Mouse (Mus musculus): ENCODE measurements around the gene Scgb1a1. TPM values are rescaled to one million over a fixed set of nuclear protein-coding genes. Genes with fewer than 3 reads are reported as not detected.
"Not testable (repeated sequence)": the region's sequence is repeated elsewhere in the genome, so short reads cannot be mapped to it uniquely, and the experiment has no call there.

The Scgb1a1 gene
- not detected in 2 replicates for polyA plus RNA-seq (2016; fragmentation: Nextera tagmentation; extraction: Ambion mirVana)

DNA sequence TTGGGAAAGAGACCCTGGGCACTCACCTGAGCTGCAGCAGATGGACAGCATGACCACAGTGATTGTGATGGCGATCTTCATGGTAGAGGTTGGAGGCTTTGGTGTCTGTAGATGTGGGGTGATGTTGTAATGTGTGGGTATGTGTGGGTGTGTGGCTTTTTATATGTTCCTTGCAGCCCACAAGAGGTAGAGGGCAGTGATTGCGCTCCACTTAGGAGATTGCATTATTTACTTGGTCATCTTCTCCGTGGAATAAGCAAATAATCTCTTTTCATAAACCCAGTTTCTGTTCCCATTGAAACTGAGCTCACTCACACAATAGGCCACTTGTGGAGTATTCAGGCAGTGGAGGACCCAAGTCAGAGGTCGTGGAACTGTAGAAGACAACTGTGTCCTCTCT, at the start of gene Scgb1a1:
Scgb1a1 (minus strand) TSS at position 138 of the 400 bp plus-strand sequence.
- no peak for ATAC-seq (ENCODE audit: insufficient number of reproducible peaks, insufficient read depth, low FRiP score, low TSS enrichment, low read depth)
- Histone ChIP-seq H3K4me1 (replicated peaks) (no peaks in the 10 kb centered on the region), H3K4me2 (no peak within 1 kb of the TSS), H3K27me3 (no peaks in the 10 kb centered on the region), H3K27ac (no peak within 1 kb of the TSS), H3K4me3 (replicated peaks) (no peak within 1 kb of the TSS), H3K9ac (replicated peaks) (no peak within 1 kb of the TSS), H3K36me3 (no peaks in the 10 kb centered on the region), H3K9me3 (no peaks in the 10 kb centered on the region)
- 80% methylated on average over 4 of the region's 4 CpGs for WGBS

- WGBS, result 91% methylated on average over 1 of the region's 1 CpGs
- ATAC-seq (ENCODE audit: insufficient number of reproducible peaks, insufficient read depth, low FRiP score, low TSS enrichment, low read depth), result no peak
- no peaks in the 10 kb centered on the region for H3K9me3 ChIP-seq
- no peak overlapping the region for H3K4me2 ChIP-seq
- H3K4me3 ChIP-seq (replicated peaks), result no peak overlapping the region
- no peak overlapping the region for H3K9ac ChIP-seq (replicated peaks)
- H3K36me3 ChIP-seq, result peaks cover 5% of the 10 kb centered on the region; the same call in 1 of the 2 replicates
- no peak overlapping the region for H3K27ac ChIP-seq
- no peaks in the 10 kb centered on the region; the same call in 1 of the 2 replicates for H3K4me1 ChIP-seq (replicated peaks)
- H3K27me3 ChIP-seq, result no peaks in the 10 kb centered on the region
These were observed 49.4 kb upstream of the Scgb1a1 start for GRCm38 (mm10) chr19:9137159-9137558.

DNA sequence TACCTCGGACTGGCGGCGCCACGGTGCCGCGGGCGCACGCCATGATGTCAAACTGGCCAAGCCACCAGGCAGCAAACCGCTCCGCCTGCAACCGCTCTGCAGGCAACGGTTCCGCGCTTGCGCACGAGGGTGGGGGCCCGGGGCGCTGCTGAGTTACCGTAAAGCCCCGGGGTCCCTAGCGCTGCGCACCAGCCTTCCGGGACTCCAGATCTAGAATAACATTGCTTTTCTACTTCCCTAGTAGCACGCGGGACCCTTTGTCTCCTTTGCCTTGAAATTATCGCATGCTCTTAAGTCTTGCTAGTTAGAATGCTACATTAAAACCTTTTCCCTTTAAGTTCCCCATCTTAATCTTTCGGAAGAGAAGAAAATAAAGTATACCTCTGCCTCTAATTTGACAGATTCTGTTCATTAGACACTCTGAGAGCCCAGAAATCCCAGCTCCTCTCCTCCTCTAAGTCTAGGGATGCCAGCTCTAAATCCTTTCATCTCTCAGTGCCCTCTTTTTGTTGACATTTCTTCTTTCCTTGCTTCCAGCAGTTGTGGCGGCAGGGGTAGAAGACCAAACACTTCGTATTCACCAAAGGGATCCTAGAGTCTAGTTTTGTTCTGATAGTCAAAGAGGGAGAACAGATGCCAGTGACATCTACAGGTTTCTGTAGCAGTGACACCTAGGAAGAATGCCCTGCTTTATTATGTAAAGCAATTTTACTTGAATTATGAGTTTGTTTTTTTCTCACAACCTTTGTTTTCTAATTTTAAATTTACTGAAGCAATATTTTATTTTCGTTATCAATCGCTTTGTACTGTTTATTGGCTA, 48.0 kb upstream of the Scgb1a1 start, which contains the start of gene Asrgl1:
Asrgl1 (minus strand) TSS at position 125 of the 820 bp plus-strand sequence.
- Histone ChIP-seq H3K36me3 (peaks cover 5% of the 10 kb centered on the region; the same call in 1 of the 2 replicates), H3K9me3 (no peaks in the 10 kb centered on the region), H3K4me2 (peak within 1 kb of the TSS; percentile 82), H3K9ac (replicated peaks) (peak within 1 kb of the TSS; percentile 67), H3K27ac (peak within 1 kb of the TSS; percentile 58), H3K4me3 (replicated peaks) (peak within 1 kb of the TSS; percentile 60), H3K4me1 (replicated peaks) (no peaks in the 10 kb centered on the region; the same call in 1 of the 2 replicates), H3K27me3 (no peaks in the 10 kb centered on the region)
- 12% methylated on average over 31 of the region's 31 CpGs for WGBS
- peak; percentile 96 for ATAC-seq (ENCODE audit: insufficient number of reproducible peaks, insufficient read depth, low FRiP score, low TSS enrichment, low read depth)

DNA sequence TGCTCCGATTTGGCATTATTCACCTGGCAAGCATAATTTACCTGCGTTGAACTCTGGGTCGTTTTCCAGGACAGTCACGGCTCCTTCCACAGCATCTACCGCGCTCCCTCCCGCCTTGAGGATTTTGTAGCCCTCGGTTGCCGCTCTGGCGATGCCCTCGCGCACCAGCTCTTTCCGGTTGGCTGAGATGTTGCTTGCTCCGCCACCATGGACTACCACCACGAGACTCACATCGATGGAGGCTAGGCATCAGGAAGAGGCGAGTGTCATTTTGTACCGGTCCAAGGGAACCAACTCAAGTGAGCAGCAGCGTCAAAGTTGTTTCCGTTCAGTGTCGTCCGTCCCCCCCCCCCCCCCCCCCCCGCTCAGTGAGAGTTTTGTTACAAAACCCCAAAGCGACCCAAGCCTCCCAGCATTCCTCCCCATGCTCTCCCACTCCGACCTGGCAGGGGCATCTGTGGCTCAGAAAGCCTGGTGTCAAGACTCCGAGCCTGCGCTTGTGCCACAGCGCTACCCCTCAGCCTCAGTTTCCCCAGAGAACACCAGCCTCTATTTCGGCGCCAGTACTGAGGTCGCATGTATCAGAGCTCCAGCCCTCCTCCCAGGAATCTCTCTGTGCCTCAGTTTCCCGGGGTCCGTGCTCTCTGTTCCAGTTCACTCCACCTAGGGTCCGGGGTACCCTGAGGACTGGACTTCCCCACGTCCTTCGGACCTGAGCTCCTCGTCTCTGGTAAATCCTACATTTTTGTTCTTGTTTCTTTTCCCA, 47.2 kb upstream of the Scgb1a1 start:
- H3K4me1 ChIP-seq (replicated peaks), result no peaks in the 10 kb centered on the region; the same call in 1 of the 2 replicates
- H3K27ac ChIP-seq, result peak overlapping the region; percentile 58
- H3K27me3 ChIP-seq, result no peaks in the 10 kb centered on the region
- peaks cover 5% of the 10 kb centered on the region; the same call in 1 of the 2 replicates for H3K36me3 ChIP-seq
- H3K9me3 ChIP-seq, result no peaks in the 10 kb centered on the region
- peak overlapping the region; percentile 60 for H3K4me3 ChIP-seq (replicated peaks)
- H3K9ac ChIP-seq (replicated peaks), result peak overlapping the region; percentile 67
- 2% methylated on average over 37 of the region's 37 CpGs for WGBS
- peak; percentile 80 for ATAC-seq (ENCODE audit: insufficient number of reproducible peaks, insufficient read depth, low FRiP score, low TSS enrichment, low read depth)
- H3K4me2 ChIP-seq, result peak overlapping the region; percentile 82

- H3K9ac ChIP-seq (replicated peaks), result no peak overlapping the region
- WGBS, result 23% methylated on average over 1 of the region's 1 CpGs
These were observed 42.2 kb upstream of the Scgb1a1 start for GRCm38 (mm10) chr19:9129996-9130395.

GRCm38 (mm10) chr19:9128499-9129194, 40.9 kb upstream of the Scgb1a1 start:
- Histone ChIP-seq H3K4me3 (replicated peaks) (no peak overlapping the region), H3K9ac (replicated peaks) (no peak overlapping the region), H3K27ac (no peak overlapping the region), H3K36me3 (peaks cover 17% of the 10 kb centered on the region), H3K27me3 (no peaks in the 10 kb centered on the region), H3K9me3 (no peaks in the 10 kb centered on the region), H3K4me2 (no peak overlapping the region), H3K4me1 (replicated peaks) (no peaks in the 10 kb centered on the region; the same call in 1 of the 2 replicates)
- no peak for ATAC-seq (ENCODE audit: insufficient number of reproducible peaks, insufficient read depth, low FRiP score, low TSS enrichment, low read depth)
- 93% methylated on average over 4 of the region's 4 CpGs for WGBS

More at GRCm38 (mm10) chr19:9129996-9130395, 42.2 kb upstream of the Scgb1a1 start:
- Histone ChIP-seq H3K4me1 (replicated peaks) (no peaks in the 10 kb centered on the region; the same call in 1 of the 2 replicates), H3K4me3 (replicated peaks) (no peak overlapping the region), H3K36me3 (peaks cover 17% of the 10 kb centered on the region), H3K4me2 (no peak overlapping the region), H3K9me3 (no peaks in the 10 kb centered on the region), H3K27ac (no peak overlapping the region), H3K27me3 (no peaks in the 10 kb centered on the region)
- ATAC-seq (ENCODE audit: insufficient number of reproducible peaks, insufficient read depth, low FRiP score, low TSS enrichment, low read depth), result peak; percentile 34; the same call in 1 of the 2 replicates

- not testable (repeated sequence) for H3K27me3 ChIP-seq; H3K9me3 ChIP-seq; H3K4me2 ChIP-seq; H3K4me3 ChIP-seq (replicated peaks); H3K27ac ChIP-seq; H3K9ac ChIP-seq (replicated peaks); H3K4me1 ChIP-seq (replicated peaks); ATAC-seq (ENCODE audit: insufficient number of reproducible peaks, insufficient read depth, low FRiP score, low TSS enrichment, low read depth)
- WGBS, result 96% methylated on average over 2 of the region's 2 CpGs
- peaks cover 13% of the 10 kb centered on the region; the same call in 1 of the 2 replicates for H3K36me3 ChIP-seq
These were observed 36.2 kb upstream of the Scgb1a1 start for GRCm38 (mm10) chr19:9123986-9124385.

DNA sequence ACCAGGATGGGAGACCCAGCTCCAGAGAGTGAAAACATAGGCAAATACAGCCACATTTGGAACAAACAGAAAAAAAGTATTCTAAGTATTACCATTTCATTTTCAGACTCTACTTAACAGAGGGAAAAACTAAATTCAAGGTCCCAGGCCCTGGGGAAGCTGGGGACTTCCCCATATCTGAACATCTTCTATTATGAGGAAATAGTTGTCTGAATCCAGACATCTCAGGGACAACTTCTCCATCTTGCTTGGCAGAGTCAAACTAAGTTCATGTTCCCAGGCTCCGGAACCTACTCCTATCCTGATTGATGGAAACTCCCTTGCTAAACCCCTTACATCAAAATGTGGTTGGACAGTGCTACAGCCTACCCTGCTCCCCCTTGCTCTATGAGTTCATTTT, 34.6 kb upstream of the Scgb1a1 start:
- Histone ChIP-seq H3K36me3 (peaks cover 14% of the 10 kb centered on the region; the same call in 1 of the 2 replicates), H3K4me2 (no peak overlapping the region), H3K9ac (replicated peaks) (no peak overlapping the region), H3K9me3 (no peaks in the 10 kb centered on the region), H3K4me3 (replicated peaks) (no peak overlapping the region), H3K27me3 (no peaks in the 10 kb centered on the region), H3K27ac (no peak overlapping the region), H3K4me1 (replicated peaks) (no peaks in the 10 kb centered on the region)
- no peak for ATAC-seq (ENCODE audit: insufficient number of reproducible peaks, insufficient read depth, low FRiP score, low TSS enrichment, low read depth)
- whole genome bisulfite sequencing, result 100% methylated on average over 1 of the region's 1 CpGs

DNA sequence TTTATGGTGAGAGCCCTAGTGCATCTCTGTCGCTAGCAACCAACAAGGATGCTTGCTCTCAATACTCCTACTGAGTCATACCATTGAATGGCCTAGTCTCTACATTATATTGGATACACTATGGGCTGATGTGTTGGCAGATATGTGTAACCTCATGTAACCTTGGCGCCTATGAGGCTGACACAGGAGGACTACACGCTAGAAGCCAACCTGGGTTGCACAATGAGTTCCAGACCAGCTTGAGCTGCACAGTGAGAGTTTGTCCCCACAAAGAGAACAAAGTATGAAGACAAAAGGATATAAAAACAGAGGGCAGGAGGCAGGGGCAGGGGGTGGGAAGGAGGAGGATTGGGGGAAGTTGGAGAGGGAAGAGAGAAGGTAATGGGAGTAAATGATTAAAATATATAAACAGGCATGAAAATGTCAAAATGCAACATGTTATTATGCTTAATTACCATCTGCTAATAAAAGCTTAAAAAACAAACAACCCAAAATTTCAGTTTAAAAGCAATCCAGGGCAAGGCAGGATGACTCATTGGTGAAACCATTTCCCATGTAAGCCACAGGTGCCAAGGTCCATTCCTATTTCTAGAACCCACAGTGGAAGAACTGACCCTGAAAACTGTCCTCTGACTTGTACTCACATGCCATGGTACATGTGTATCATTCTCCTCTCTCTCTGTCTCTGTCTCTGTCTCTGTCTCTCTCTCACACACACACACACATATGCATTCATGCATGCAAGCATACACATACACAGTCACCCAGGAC, 32.1 kb upstream of the Scgb1a1 start:
- ATAC-seq (ENCODE audit: insufficient number of reproducible peaks, insufficient read depth, low FRiP score, low TSS enrichment, low read depth), result no peak
- no peaks in the 10 kb centered on the region for H3K4me1 ChIP-seq (replicated peaks)
- no peak overlapping the region for H3K9ac ChIP-seq (replicated peaks)
- no peaks in the 10 kb centered on the region for H3K9me3 ChIP-seq
- 90% methylated on average over 3 of the region's 3 CpGs for whole genome bisulfite sequencing
- no peak overlapping the region for H3K4me3 ChIP-seq (replicated peaks)
- H3K4me2 ChIP-seq, result no peak overlapping the region
- H3K27ac ChIP-seq, result no peak overlapping the region
- H3K27me3 ChIP-seq, result no peaks in the 10 kb centered on the region
- H3K36me3 ChIP-seq, result peaks cover 20% of the 10 kb centered on the region

DNA sequence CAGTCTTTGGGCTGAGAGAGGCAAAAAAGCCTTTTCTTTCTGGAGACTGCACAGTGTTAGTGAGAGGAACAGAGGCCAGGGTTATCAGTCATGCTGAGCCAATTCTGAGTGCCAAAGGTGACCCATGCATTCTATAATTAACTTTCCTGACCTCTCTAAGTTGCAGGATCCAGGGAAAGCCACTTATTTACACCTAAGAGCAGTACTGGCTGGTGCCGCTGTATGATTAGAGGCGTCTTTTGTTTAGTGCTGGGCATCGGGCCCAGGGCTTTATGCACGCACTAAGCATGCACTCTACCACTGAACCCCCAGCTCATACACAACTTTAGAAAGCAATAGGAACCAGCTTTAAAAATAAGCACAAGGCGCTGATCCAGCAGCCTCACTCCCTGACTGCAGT, 29.5 kb upstream of the Scgb1a1 start:
- no peak for ATAC-seq (ENCODE audit: insufficient number of reproducible peaks, insufficient read depth, low FRiP score, low TSS enrichment, low read depth)
- Histone ChIP-seq H3K27ac (no peak overlapping the region), H3K4me2 (no peak overlapping the region), H3K4me1 (replicated peaks) (no peaks in the 10 kb centered on the region), H3K9ac (replicated peaks) (no peak overlapping the region), H3K4me3 (replicated peaks) (no peak overlapping the region), H3K9me3 (no peaks in the 10 kb centered on the region), H3K27me3 (no peaks in the 10 kb centered on the region), H3K36me3 (peaks cover 37% of the 10 kb centered on the region)
- WGBS, result 88% methylated on average over 5 of the region's 5 CpGs

Measured in limb, embryonic 12.5 days (tissue).